Mouse (Mus musculus) olfactory bulb, adult 2 months (tissue): ENCODE results near the gene Srcin1.

Experiments
- CTCF ChIP-seq: fragments of 200-500 bp; IDR thresholded peaks from 2 replicates; pipeline ENCODE4 v1.5.1; 2012; ENCODE audit warnings: low read depth, mild to moderate bottlenecking, low read length, moderate library complexity; ENCODE audit not compliant: insufficient read depth
- POLR2A ChIP-seq: fragments of 200-500 bp; IDR thresholded peaks from 2 replicates; pipeline ENCODE4 v1.6.1; 2012; ENCODE audit warnings: mild to moderate bottlenecking, low read depth, low read length, moderate library complexity; ENCODE audit not compliant: insufficient read depth

DNA sequence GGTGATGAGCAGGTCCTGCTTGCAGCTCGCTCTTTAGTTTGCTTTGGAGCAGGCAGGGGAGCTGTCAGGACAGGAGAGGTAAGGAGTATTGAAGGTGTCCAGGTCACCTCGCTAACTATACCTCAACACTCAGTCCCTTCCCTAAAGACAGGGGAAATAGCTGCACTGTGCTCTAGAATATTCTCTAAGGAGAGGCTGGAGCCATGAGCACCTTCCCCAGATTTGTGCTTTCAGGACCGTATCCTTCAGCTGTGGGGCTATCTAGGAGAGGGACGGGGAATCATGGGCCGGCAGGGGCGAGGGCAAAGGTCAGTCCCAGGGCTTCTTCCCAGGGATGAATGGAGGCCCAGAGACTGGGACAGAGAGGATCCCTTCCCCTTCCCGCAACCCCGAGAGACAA is 23.8 kb downstream of the Srcin1 start:
- no peak for TF ChIP-seq CTCF
- no peak for TF ChIP-seq POLR2A
